In genomic region chr2:124322528-124323215, GRCm38 (mm10) we compare ENCODE assay signal across 17 mouse cellular contexts.
"Had no signal": no experiment of that assay in that cellular context is flagged by ENCODE, and none has a peak within 500 bp of the region (broad histone marks: within the 10 kb centered on the region; RNA-seq: fewer than 3 reads in every experiment).

No protein-coding gene starts in this region.

- ATAC-seq: liver, embryonic 12.5 days; midbrain, embryonic 13.5 days had no signal

- H3K9me3 ChIP-seq: limb, embryonic 10.5 days; limb, embryonic 13.5 days; liver, embryonic 12.5 days; liver, embryonic 15.5 days; midbrain, embryonic 13.5 days; neural tube, embryonic 12.5 days; neural tube, embryonic 15.5 days had no signal

- H3K4me1 ChIP-seq: limb, embryonic 10.5 days; limb, embryonic 13.5 days; liver, embryonic 12.5 days; liver, embryonic 15.5 days; midbrain, embryonic 13.5 days; neural tube, embryonic 12.5 days; neural tube, embryonic 15.5 days had no signal

- H3K27ac ChIP-seq: limb, embryonic 10.5 days; limb, embryonic 13.5 days; liver, embryonic 12.5 days; liver, embryonic 15.5 days; midbrain, embryonic 13.5 days; neural tube, embryonic 12.5 days; neural tube, embryonic 15.5 days had no signal

- H3K27me3 ChIP-seq: limb, embryonic 13.5 days; liver, embryonic 12.5 days; liver, embryonic 15.5 days; midbrain, embryonic 13.5 days; neural tube, embryonic 12.5 days; neural tube, embryonic 15.5 days had no signal

- H3K4me3 ChIP-seq: limb, embryonic 10.5 days; limb, embryonic 13.5 days; liver, embryonic 12.5 days; liver, embryonic 15.5 days; midbrain, embryonic 13.5 days; neural tube, embryonic 12.5 days; neural tube, embryonic 15.5 days had no signal

- DNase-seq: kidney, adult 9 months; kidney, postnatal 14 days; kidney, postnatal 4 days; liver; lung, adult 2 months; lung, postnatal 14 days; lung, postnatal 4 days; retina, postnatal 1 day; thymus, adult 18-20 months; thymus, postnatal 36 days had no signal

- H3K36me3 ChIP-seq: limb, embryonic 10.5 days; limb, embryonic 13.5 days; liver, embryonic 12.5 days; liver, embryonic 15.5 days; midbrain, embryonic 13.5 days; neural tube, embryonic 12.5 days; neural tube, embryonic 15.5 days had no signal

- H3K4me2 ChIP-seq: limb, embryonic 13.5 days; liver, embryonic 12.5 days; liver, embryonic 15.5 days; midbrain, embryonic 13.5 days; neural tube, embryonic 12.5 days; neural tube, embryonic 15.5 days had no signal

- H3K9ac ChIP-seq: limb, embryonic 13.5 days; liver, embryonic 12.5 days; liver, embryonic 15.5 days; midbrain, embryonic 13.5 days; neural tube, embryonic 12.5 days; neural tube, embryonic 15.5 days had no signal
